Mouse (Mus musculus) c-Kit-negative CD71-positive TER-119-positive erythroid progenitor cells, embryonic 14.5 days (primary cell): ENCODE data around the gene Ankrd49.

Source experiments
- DNase-seq: peaks from one replicate; pipeline ENCODE4 v3.0.0-alpha.2; 2013; ENCODE audit warnings: low read depth, low spot score

Gene Ankrd49

GRCm38 (mm10) chr9:14740151-14740924, 44.3 kb downstream of the Ankrd49 start, which contains the start of gene Piwil4:
Gene Piwil4, minus strand, starts transcription at chr9:14740733.
- DNase-seq: no peak

GRCm38 (mm10) chr9:14739498-14740150, 45.0 kb downstream of the Ankrd49 start:
- no peak for DNase-seq

- DNase-seq: no peak
These were observed 53.6 kb downstream of the Ankrd49 start for GRCm38 (mm10) chr9:14730941-14731541.
